Comparison of ENCODE assay signal across 7 mouse cellular contexts in genomic region chr4:98444437-98445139, GRCm38 (mm10). TPM values are rescaled to one million over a fixed set of nuclear protein-coding genes. Genes with fewer than 3 reads are reported as not detected.
DNase-seq lines count a peak whose midpoint lies in the region; ATAC-seq and TF ChIP-seq lines count a peak whose summit lies in the region.

No protein-coding gene starts in this region.

- H3K27me3 ChIP-seq in C2C12 (ENCODE audit: control insufficient read depth, insufficient read depth, insufficient read length): no peaks in the 10 kb centered on the region
- H3K27me3 ChIP-seq in ES-Bruce4 (ENCODE audit: control insufficient read depth, insufficient read depth, low read length, poor library complexity, severe bottlenecking): no peaks in the 10 kb centered on the region
- no peaks in the 10 kb centered on the region for H3K27me3 ChIP-seq in kidney, embryonic 16.5 days (ENCODE audit: insufficient read depth, low read length)
- no peaks in the 10 kb centered on the region for H3K27me3 ChIP-seq in lung, postnatal 0 days (replicated peaks; ENCODE audit: insufficient read depth, low read length)

- WGBS in kidney, embryonic 16.5 days: 87% methylated on average over 10 of the region's 10 CpGs
- 84% methylated on average over 10 of the region's 10 CpGs for WGBS in lung, postnatal 0 days

- no peaks in the 10 kb centered on the region for H3K9me3 ChIP-seq in ES-Bruce4 (replicated peaks; ENCODE audit: control insufficient read depth, insufficient read depth, low read length, poor library complexity, severe bottlenecking)
- H3K9me3 ChIP-seq in kidney, embryonic 16.5 days (ENCODE audit: low read length): no peaks in the 10 kb centered on the region
- H3K9me3 ChIP-seq in lung, postnatal 0 days (ENCODE audit: low read length): no peaks in the 10 kb centered on the region

- H3ac ChIP-seq in C2C12 (ENCODE audit: control insufficient read depth, insufficient read length, low read depth): no peak overlapping the region

- TF ChIP-seq EP300 in ES-Bruce4 (IDR thresholded peaks at IDR 0.05; ENCODE audit: insufficient read depth, low read depth, low read length): no peak
- TF ChIP-seq EP300 in lung, postnatal 0 days (IDR thresholded peaks at IDR 0.05): no peak

- TF ChIP-seq CTCF in C2C12 (IDR thresholded peaks at IDR 0.05; ENCODE audit: control insufficient read depth, insufficient read depth, insufficient read length): peak; percentile 22
- peak; percentile 13 for TF ChIP-seq CTCF in ES-Bruce4 (IDR thresholded peaks at IDR 0.05; ENCODE audit: low read depth, low read length)
- TF ChIP-seq CTCF in lung, postnatal 0 days (IDR thresholded peaks at IDR 0.05): peak; percentile 74

- H3K9ac ChIP-seq in ES-Bruce4 (ENCODE audit: low read depth, poor library complexity, severe bottlenecking): no peak overlapping the region
- no peak overlapping the region for H3K9ac ChIP-seq in kidney, embryonic 16.5 days (replicated peaks; ENCODE audit: low read length)
- H3K9ac ChIP-seq in lung, postnatal 0 days (replicated peaks; ENCODE audit: low read depth): no peak overlapping the region

- H3K36me3 ChIP-seq in C2C12 (ENCODE audit: control insufficient read depth, insufficient read depth) (no peaks in the 10 kb centered on the region), ES-Bruce4 (ENCODE audit: control insufficient read depth, insufficient read depth, low read length, poor library complexity, severe bottlenecking) (no peaks in the 10 kb centered on the region)
- peaks cover 9% of the 10 kb centered on the region; the same call in 1 of the 2 replicates for H3K36me3 ChIP-seq in kidney, embryonic 16.5 days (ENCODE audit: insufficient read depth, low read length)
- H3K36me3 ChIP-seq in lung, postnatal 0 days (ENCODE audit: insufficient read depth, low read length): no peaks in the 10 kb centered on the region

- no peak overlapping the region for H3K4me3 ChIP-seq in C2C12 (ENCODE audit: insufficient read depth, poor library complexity, severe bottlenecking)
- H3K4me3 ChIP-seq in ES-Bruce4 (ENCODE audit: low read depth, low read length): no peak overlapping the region
- no peak overlapping the region for H3K4me3 ChIP-seq in kidney, embryonic 16.5 days (ENCODE audit: low read length)
- no peak overlapping the region for H3K4me3 ChIP-seq in lung, postnatal 0 days (ENCODE audit: low read depth, low read length)

- ATAC-seq in kidney, embryonic 16.5 days (ENCODE audit: low FRiP score, low TSS enrichment): 0 out of 2 replicates have a peak, but pooled peaks have one; percentile 15
- peak; percentile 59 for ATAC-seq in lung, postnatal 0 days

- no peaks in the 10 kb centered on the region for H3K79me3 ChIP-seq in C2C12 (ENCODE audit: low read depth)

- no peak for TF ChIP-seq POLR2A in ES-Bruce4 (IDR thresholded peaks at IDR 0.05; ENCODE audit: insufficient read depth, low read length)

- no peak overlapping the region for H3K4me2 ChIP-seq in kidney, embryonic 16.5 days (replicated peaks; ENCODE audit: low read depth, low read length)
- H3K4me2 ChIP-seq in lung, postnatal 0 days (replicated peaks; ENCODE audit: low read depth, low read length): no peak overlapping the region

- no peaks in the 10 kb centered on the region for H3K4me1 ChIP-seq in ES-Bruce4 (ENCODE audit: control insufficient read depth, insufficient read depth, low read length)
- H3K4me1 ChIP-seq in kidney, embryonic 16.5 days (ENCODE audit: insufficient read depth, low read length): no peaks in the 10 kb centered on the region
- no peaks in the 10 kb centered on the region for H3K4me1 ChIP-seq in lung, postnatal 0 days (ENCODE audit: insufficient read depth, low read depth, low read length)

- H3K79me2 ChIP-seq in C2C12 (ENCODE audit: control insufficient read depth, insufficient read depth): no peaks in the 10 kb centered on the region

- DNase-seq in cerebellum, postnatal 14 days: peak; percentile 84 to 87
- peak; percentile 42 to 59 for DNase-seq in frontal cortex, postnatal 36 days (ENCODE audit: low spot score in 2 of 2)
- DNase-seq in lung, postnatal 0 days (ENCODE audit: low spot score): peak; percentile 61
- peak; percentile 50 for DNase-seq in retina, postnatal 7 days (ENCODE audit: low read depth, low spot score)

- H3K27ac ChIP-seq in ES-Bruce4 (ENCODE audit: insufficient read depth, low read length): no peak overlapping the region
- H3K27ac ChIP-seq in kidney, embryonic 16.5 days (ENCODE audit: low read length): no peak overlapping the region
- no peak overlapping the region for H3K27ac ChIP-seq in lung, postnatal 0 days (ENCODE audit: low read length)

TF ChIP-seq in C2C12, 6 proteins besides CTCF, POLR2A, EP300 and RAD21:
- TF ChIP-seq MAX (IDR thresholded peaks at IDR 0.05) (no peak), MYOD1 (IDR thresholded peaks at IDR 0.05; ENCODE audit: control insufficient read depth, insufficient read length, low read depth) (no peak), MYOG (IDR thresholded peaks at IDR 0.05; ENCODE audit: control insufficient read depth, extremely low read depth, insufficient read length) (no peak), CEBPB (IDR thresholded peaks at IDR 0.05; ENCODE audit: low read depth) (no peak), FOSL1 (IDR thresholded peaks at IDR 0.05; ENCODE audit: insufficient read depth, low read length, poor library complexity, severe bottlenecking) (no peak), USF1 (IDR thresholded peaks at IDR 0.05; ENCODE audit: low read depth) (no peak)

RNA-seq across cellular contexts. Expression of gene Patj, which starts 49.0 kb away (rescaled TPM):
- 3.3 TPM for polyA plus RNA-seq in C2C12 (2012; fragmentation: generic; extraction: Trizol)
- polyA plus RNA-seq in ES-Bruce4 (2011; ENCODE audit: insufficient read depth, insufficient read length, low read depth, missing spikeins): 62.7 and 75.1 TPM in 2 replicates
- polyA plus RNA-seq in kidney, embryonic 16.5 days (2015; fragmentation: Nextera tagmentation; extraction: Ambion mirVana): 27.6 and 30.1 TPM in 2 replicates
- polyA plus RNA-seq in lung, postnatal 0 days (2015; fragmentation: Nextera tagmentation; extraction: Ambion mirVana): 13.4 and 17.2 TPM in 2 replicates

Comparison
In these comparisons a context has a peak if more than half of its experiments do, and no peak if none do; other contexts are left out.
1. CTCF ChIP-seq: peak in every context shown above with its lines; median percentile 74 in lung, postnatal 0 days; 22 in C2C12; 13 in ES-Bruce4.